Mouse (Mus musculus): ENCODE results near the gene Ero1lb.
"Not testable (repeated sequence)": the region's sequence is repeated elsewhere in the genome, so short reads cannot be mapped to it uniquely, and the experiment has no call there.

Ero1lb gene

DNA sequence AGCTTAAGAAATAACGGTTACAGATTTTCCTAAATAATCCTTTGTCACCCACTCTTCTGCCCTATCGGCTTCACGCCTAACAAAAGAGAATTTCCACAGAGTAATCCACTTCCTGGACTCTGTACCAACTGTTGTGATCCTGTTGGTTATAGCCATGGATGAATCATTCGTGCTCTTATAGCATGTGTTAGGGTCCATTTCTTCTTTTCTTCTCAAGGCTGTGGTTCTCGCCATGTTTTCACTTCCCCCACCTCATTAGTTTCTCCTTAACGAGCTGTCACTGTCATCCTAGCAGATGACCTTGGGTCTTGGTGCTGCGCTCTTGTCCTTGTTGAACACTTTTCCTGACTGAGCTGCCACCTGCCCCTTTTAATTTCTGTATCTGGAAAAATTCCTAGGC is 4.1 kb downstream of the Ero1lb start:
- DNase-seq (ENCODE audit: extremely low spot score, low read depth, low spot score): no peak

GRCm38 (mm10) chr13:12574979-12575536 is 9.4 kb downstream of the Ero1lb start:
- no peak for DNase-seq (ENCODE audit: extremely low spot score, low read depth, low spot score)

DNA sequence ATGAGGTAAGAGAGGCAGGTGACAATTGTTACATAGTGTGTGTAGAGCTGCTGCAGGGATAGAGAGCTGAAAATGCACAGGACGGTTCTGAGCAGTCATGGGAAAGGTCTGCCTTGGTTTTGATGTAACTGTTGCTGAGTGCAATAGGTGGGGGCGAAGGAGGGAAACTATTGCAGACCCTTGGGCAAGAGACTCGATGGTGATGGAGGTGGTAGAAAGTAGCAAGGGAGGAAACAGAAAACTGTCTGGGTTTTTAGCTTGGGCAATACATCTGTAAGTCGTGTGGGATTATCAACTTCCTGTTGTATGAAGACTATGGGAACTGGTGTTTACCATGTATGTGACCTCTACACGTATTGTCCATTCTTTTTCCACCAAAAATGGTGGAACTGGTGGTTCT is 12.5 kb downstream of the Ero1lb start:
- DNase-seq (ENCODE audit: extremely low spot score, low read depth, low spot score): no peak

DNA sequence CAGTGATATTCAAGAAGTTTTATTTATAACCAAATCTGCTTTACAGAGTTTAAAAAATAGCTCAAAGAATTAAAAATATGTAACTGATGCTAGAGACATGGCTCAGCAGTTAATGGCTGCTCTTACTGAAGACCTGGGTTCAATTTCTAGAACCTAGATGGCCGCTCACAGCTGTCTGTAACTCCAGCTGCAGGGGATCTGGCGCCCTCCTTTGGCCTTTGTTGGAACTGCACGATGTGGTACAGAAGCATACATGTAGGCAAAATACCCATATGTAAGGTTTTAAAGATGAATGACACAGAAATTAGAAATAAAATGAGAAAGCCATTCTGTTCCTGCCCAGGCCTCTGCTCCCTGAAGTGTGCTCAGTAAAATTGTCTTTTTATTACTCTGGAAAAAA is 23.3 kb downstream of the Ero1lb start:
- DNase-seq (ENCODE audit: extremely low spot score, low read depth, low spot score): peak; percentile 18

- not testable (repeated sequence) for DNase-seq (ENCODE audit: extremely low spot score, low read depth, low spot score)
Observed at GRCm38 (mm10) chr13:12597075-12597474, 31.4 kb downstream of the Ero1lb start.

- DNase-seq (ENCODE audit: extremely low spot score, low read depth, low spot score): not testable (repeated sequence)
Observed at GRCm38 (mm10) chr13:12610206-12610605, 44.5 kb downstream of the Ero1lb start.

- DNase-seq (ENCODE audit: extremely low spot score, low read depth, low spot score): not testable (repeated sequence)
Observed at GRCm38 (mm10) chr13:12614026-12614425, 48.4 kb downstream of the Ero1lb start.

DNA sequence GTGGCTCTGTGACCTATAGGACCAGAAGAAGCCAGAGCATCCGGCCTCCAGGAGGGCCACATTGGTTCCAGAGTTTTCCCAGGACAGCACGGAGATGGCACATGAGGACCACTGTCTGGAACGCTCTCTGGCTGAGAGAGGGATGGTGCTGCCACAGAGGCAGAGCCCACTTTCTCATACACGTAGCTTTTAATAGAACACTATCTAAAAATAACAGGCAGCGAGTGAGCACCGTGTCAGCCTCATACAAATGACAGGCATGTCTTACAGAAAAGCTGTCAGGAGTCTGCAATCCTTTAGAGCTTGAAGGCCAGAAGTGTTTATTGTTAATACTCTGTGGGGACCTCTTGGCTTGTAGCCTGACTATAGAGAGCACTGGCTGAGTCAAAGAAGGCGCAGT is 48.9 kb downstream of the Ero1lb start:
- not testable (repeated sequence) for DNase-seq (ENCODE audit: extremely low spot score, low read depth, low spot score)

DNA sequence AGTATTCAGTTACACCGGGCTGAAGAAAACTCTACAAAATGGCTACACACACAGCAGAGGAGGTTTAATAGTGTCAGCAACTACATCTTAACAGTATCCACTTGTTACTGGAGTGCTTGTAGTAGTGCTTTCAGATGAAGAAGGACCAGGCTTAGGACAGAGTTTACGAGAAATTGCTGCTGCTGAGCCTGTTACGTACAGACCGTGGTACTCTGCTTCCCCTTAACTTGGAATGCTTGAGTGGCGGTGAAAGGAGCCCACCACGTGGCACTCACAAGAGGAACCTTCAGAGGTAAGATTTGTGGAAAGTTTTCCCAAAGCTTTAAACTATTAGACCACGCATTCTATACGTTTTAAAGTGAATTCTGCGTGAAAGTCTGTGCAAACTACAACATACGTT is 49.3 kb downstream of the Ero1lb start:
- DNase-seq (ENCODE audit: extremely low spot score, low read depth, low spot score): not testable (repeated sequence)

GRCm38 (mm10) chr13:12616489-12616888 is 50.8 kb downstream of the Ero1lb start:
- not testable (repeated sequence) for DNase-seq (ENCODE audit: extremely low spot score, low read depth, low spot score)

DNA sequence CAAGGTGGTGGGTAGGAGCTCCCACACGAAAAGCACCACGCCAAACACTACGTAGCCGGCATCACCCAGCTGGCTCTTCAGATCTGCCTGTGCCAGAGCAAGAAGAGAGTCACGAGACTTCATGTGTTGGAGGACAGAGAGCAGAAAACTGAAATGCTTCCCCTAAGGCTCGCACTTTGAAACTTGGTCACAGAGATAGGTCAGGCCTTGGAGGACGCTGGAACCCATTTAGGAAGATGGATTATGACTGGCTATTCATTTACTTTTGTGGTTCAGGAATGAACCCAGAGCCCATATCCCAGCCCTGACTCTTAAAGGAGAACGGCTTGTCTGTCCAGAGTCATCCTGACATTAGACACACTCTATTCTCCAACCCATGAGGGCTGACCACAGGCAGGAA is 54.1 kb downstream of the Ero1lb start:
- not testable (repeated sequence) for DNase-seq (ENCODE audit: extremely low spot score, low read depth, low spot score)

DNA sequence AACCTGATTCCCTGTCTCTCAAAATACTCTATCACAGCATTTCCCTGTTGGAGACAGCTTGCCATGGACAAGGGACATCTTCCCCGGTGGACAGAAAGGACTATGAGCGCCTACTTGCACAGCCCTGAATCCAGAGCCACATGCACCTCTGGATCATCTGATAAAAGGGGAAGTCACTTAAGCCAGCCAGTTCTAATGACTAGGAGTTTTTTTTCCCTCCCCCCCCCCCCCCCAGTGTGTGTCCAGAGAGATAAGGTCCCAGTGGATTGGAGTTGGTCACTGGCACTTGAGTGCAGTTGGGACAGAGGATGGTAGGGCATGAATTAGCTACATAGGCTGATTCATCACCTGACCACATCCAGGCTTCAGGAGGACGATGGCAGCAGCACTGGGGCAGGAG is 60.4 kb downstream of the Ero1lb start:
- DNase-seq (ENCODE audit: extremely low spot score, low read depth, low spot score): not testable (repeated sequence)

DNA sequence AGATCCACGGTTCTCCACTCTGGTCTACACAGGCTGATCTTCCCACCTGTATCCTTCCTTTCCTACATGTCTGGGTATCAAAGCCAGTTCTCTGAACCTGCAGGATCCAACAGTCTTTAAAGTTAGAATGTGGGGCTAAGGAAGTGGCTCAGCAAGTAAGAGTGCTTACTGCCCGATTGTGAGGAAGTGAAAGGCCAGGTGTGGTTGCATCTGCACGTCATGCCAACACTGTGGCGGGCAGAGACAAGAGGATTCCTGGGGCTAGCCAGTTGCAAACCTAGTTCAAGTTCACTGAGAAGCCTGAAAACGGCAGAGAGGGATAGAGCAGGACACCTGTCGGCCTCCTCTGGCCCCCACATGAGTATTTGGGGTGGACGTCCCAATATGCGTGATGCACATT is 62.1 kb downstream of the Ero1lb start:
- DNase-seq (ENCODE audit: extremely low spot score, low read depth, low spot score): not testable (repeated sequence)

- DNase-seq (ENCODE audit: extremely low spot score, low read depth, low spot score): not testable (repeated sequence)
Observed at GRCm38 (mm10) chr13:12628181-12628580, 62.5 kb downstream of the Ero1lb start.

DNA sequence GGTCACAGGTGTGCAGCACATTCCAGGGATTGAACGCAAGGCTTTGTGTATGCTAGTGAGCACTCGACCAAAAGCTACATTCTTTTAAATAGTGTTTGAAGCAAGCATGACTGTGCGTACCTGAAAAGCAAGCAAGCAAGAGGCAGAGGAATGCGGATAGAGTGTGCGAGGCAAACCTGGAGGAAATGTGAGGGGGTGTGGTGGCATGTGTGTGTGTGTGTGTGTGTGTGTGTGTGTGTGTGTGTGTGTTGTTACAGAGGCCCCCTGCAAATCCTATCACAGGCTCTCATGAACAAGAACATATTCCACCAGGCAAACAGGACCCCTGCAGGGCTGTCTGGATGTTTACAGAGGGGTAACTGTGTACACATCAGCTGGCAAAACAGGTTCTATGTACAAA is 64.6 kb downstream of the Ero1lb start:
- DNase-seq (ENCODE audit: extremely low spot score, low read depth, low spot score): not testable (repeated sequence)

DNA sequence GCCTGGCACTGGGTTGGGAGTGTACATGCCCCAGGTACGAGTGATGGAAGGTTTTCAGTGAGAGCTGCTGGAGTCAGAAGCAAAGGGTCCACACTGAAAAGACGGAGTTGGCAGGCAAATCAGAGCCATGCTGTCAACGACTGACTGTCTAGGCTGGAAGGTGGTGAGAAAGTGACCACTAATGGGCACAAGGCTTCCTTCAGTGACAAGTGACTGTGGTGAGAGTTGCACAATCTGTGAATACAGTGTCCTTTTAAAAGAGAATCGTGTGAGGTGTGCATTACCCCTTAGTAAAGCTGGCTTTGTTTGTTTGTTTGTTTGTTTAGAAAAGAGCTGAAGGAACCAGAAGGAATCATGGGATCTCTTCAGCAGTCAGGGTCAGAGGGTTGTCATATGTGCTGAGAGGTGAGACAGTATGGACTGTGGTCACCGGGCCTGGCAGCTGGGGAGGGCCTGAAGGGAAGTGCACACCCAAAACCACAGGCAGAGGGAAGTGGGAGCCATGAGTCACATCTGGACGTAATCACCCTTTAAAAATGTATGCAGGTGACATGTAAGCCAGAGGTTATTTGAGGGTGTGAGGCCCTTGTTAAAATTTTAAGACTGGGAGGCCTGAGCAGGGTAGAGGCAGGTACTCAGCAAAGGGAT is 69.4 kb downstream of the Ero1lb start:
- not testable (repeated sequence) for DNase-seq (ENCODE audit: extremely low spot score, low read depth, low spot score)

- not testable (repeated sequence) for DNase-seq (ENCODE audit: extremely low spot score, low read depth, low spot score)
Observed at GRCm38 (mm10) chr13:12642795-12643194, 77.1 kb downstream of the Ero1lb start.

GRCm38 (mm10) chr13:12646676-12647075 is 81.0 kb downstream of the Ero1lb start:
- DNase-seq (ENCODE audit: extremely low spot score, low read depth, low spot score): not testable (repeated sequence)

- DNase-seq (ENCODE audit: extremely low spot score, low read depth, low spot score): not testable (repeated sequence)
Observed at GRCm38 (mm10) chr13:12650020-12650876, 84.6 kb downstream of the Ero1lb start.

- not testable (repeated sequence) for DNase-seq (ENCODE audit: extremely low spot score, low read depth, low spot score)
Observed at GRCm38 (mm10) chr13:12650877-12651176, 85.2 kb downstream of the Ero1lb start.
